Mouse (Mus musculus) hindbrain, embryonic 13.5 days (tissue): ENCODE measurements at regions not wholly inside any gene's neighbourhood (a gene's known extent, or its start where the extent isn't known, plus 50 kb on each side); places are given as distances from the start of the nearest gene placed in this dataset.

ENCODE experiments used
- ATAC-seq: fragments of 200-750 bp; cut with Nextera tagmentation; 2 replicates; pipeline ENCODE4 v1.8.0; 2017; ENCODE audit warnings: moderate TSS enrichment; ENCODE audit not compliant: low FRiP score
- H3K27ac ChIP-seq: fragments of 300-500 bp; sonication (generic); 2 replicates; pipeline ENCODE4 v1.5.1; 2015; ENCODE audit warnings: inconsistent platforms, mild to moderate bottlenecking, moderate library complexity
- H3K27me3 ChIP-seq: fragments of 300-500 bp; sonication (generic); 2 replicates; pipeline ENCODE4 v1.6.1; 2015; ENCODE audit warnings: mild to moderate bottlenecking, inconsistent platforms
- H3K36me3 ChIP-seq: fragments of 300-500 bp; sonication (generic); 2 replicates; pipeline ENCODE4 v1.6.1; 2015; ENCODE audit warnings: mild to moderate bottlenecking, inconsistent platforms
- H3K4me1 ChIP-seq: fragments of 300-500 bp; sonication (generic); replicated peaks from 2 replicates; pipeline ENCODE4 v1.6.1; 2015; ENCODE audit warnings: inconsistent platforms
- H3K4me2 ChIP-seq: fragments of 300-500 bp; sonication (generic); 2 replicates; pipeline ENCODE4 v1.6.1; 2015; ENCODE audit warnings: inconsistent platforms, mild to moderate bottlenecking, moderate library complexity
- H3K4me3 ChIP-seq: fragments of 300-500 bp; sonication (generic); 2 replicates; pipeline ENCODE4 v1.5.1; 2015; ENCODE audit warnings: mild to moderate bottlenecking, inconsistent platforms
- H3K9ac ChIP-seq: fragments of 300-500 bp; sonication (generic); 2 replicates; pipeline ENCODE4 v1.6.1; 2015; ENCODE audit warnings: mild to moderate bottlenecking, inconsistent platforms
- H3K9me3 ChIP-seq: fragments of 300-500 bp; sonication (generic); 2 replicates; pipeline ENCODE4 v1.6.1; 2016; ENCODE audit warnings: inconsistent platforms
- WGBS: fragments of 180-500 bp; shearing (Covaris S2); methylation state at CpG from one replicate; pipeline ENCODE4 v1.1.7; 2015; 5-methylcytosine and 5-hydroxymethylcytosine counted together

DNA sequence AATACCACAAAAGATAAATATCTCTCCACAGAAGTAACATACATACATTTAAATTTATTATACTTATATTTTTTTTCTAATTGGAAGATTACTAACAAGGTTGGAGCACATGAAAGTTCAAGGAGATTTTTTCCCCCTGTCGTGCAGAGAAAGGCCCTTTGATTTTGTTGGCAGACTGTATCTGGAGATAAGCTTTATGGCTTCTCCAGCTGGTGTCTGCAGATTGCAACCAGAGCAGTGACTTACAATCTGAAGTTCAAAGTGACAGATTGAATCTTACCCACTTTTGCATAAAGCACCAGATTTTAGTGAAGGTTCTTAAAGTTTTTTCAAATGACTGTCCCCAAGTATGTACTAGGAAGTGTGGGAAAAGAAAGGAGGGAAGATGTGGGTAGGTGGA, 50.2 kb upstream of the Nox4 start:
- no peak for ATAC-seq
- no peak overlapping the region for H3K4me2 ChIP-seq
- H3K9ac ChIP-seq = no peak overlapping the region
- WGBS = 66% methylated on average over 1 of the region's 1 CpGs
- H3K4me3 ChIP-seq = no peak overlapping the region
- no peaks in the 10 kb centered on the region for H3K4me1 ChIP-seq
- no peaks in the 10 kb centered on the region for H3K36me3 ChIP-seq
- H3K27me3 ChIP-seq = no peaks in the 10 kb centered on the region
- H3K9me3 ChIP-seq = no peaks in the 10 kb centered on the region
- no peak overlapping the region for H3K27ac ChIP-seq
